Comparison of ENCODE assay signal across 11 mouse cellular contexts in genomic region chr2:161004338-161004737, GRCm38 (mm10).
A peak's percentile ranks its signal among the peaks of the same experiment; 100 is the strongest.
DNase-seq lines count a peak whose midpoint lies in the region; ATAC-seq and TF ChIP-seq lines count a peak whose summit lies in the region.
"Had no signal": no experiment of that assay in that cellular context is flagged by ENCODE, and none has a peak within 500 bp of the region (broad histone marks: within the 10 kb centered on the region; RNA-seq: fewer than 3 reads in every experiment).

No protein-coding gene starts in this region.

- H3K27me3 ChIP-seq in MEL (ENCODE audit: control insufficient read depth in 1 of 2, insufficient read depth in 2 of 2, low read length in 2 of 2): no peaks in the 10 kb centered on the region
- no peaks in the 10 kb centered on the region for H3K27me3 ChIP-seq in lung, embryonic 15.5 days
- H3K27me3 ChIP-seq in hindbrain, embryonic 16.5 days (replicated peaks; ENCODE audit: control insufficient read depth, insufficient read depth, low read length): no peaks in the 10 kb centered on the region
- H3K27me3 ChIP-seq: forebrain, embryonic 12.5 days had no signal

- peak; percentile 74 for DNase-seq in MEL (ENCODE audit: low read depth, low spot score)
- peak; percentile 4 for DNase-seq in c-Kit-positive CD71-negative TER-119-negative erythroid progenitor cells, embryonic 14.5 days (ENCODE audit: low read depth)
- peak; percentile 55 to 74 for DNase-seq in heart, postnatal 10 days
- no peak for DNase-seq in left cerebral cortex, adult 8-10 months (ENCODE audit: low spot score in 2 of 2)
- DNase-seq in Muller cell, postnatal 12 days (ENCODE audit: inconsistent ontology term): no peak
- no peak for DNase-seq in gastrocnemius, adult 2 months
- DNase-seq: kidney, adult 8-10 months had no signal

- no peak overlapping the region for H3K27ac ChIP-seq in MEL (ENCODE audit: control insufficient read depth, low read depth, low read length)
- H3K27ac ChIP-seq in lung, embryonic 15.5 days: no peak overlapping the region
- H3K27ac ChIP-seq in hindbrain, embryonic 16.5 days (ENCODE audit: low read depth, low read length): no peak overlapping the region
- no peak overlapping the region for H3K27ac ChIP-seq in gastrocnemius, adult 2 months
- H3K27ac ChIP-seq: forebrain, embryonic 12.5 days; macrophage had no signal

- no peak overlapping the region for H3K4me2 ChIP-seq in lung, embryonic 15.5 days
- no peak overlapping the region for H3K4me2 ChIP-seq in hindbrain, embryonic 16.5 days (ENCODE audit: low read length)
- H3K4me2 ChIP-seq: forebrain, embryonic 12.5 days had no signal

- no peak for TF ChIP-seq CTCF in MEL (IDR thresholded peaks at IDR 0.05 in 2 of 3, conservative IDR thresholded peaks at IDR 0.05 in 1 of 3; ENCODE audit: control insufficient read depth in 1 of 3, insufficient read depth in 1 of 3, low read depth in 2 of 3, low read length in 3 of 3, poor library complexity in 1 of 3, severe bottlenecking in 1 of 3)
- no peak for TF ChIP-seq CTCF in gastrocnemius, adult 2 months (IDR thresholded peaks at IDR 0.05)

- TF ChIP-seq EP300 in MEL (IDR thresholded peaks at IDR 0.05; ENCODE audit: low read depth in 1 of 2, low read length in 2 of 2): no peak; a peak in 1 of 4 replicates

- peak; percentile 83; the same call in 1 of the 2 replicates for ATAC-seq in lung, embryonic 15.5 days (ENCODE audit: borderline replicate concordance, extremely low read depth, low FRiP score, low TSS enrichment)
- no peak for ATAC-seq in hindbrain, embryonic 16.5 days

- no peak overlapping the region for H3K9ac ChIP-seq in MEL (ENCODE audit: control insufficient read depth, low read depth, low read length, poor library complexity, severe bottlenecking)
- H3K9ac ChIP-seq in lung, embryonic 15.5 days: no peak overlapping the region
- H3K9ac ChIP-seq in hindbrain, embryonic 16.5 days (ENCODE audit: low read depth, low read length): no peak overlapping the region
- H3K9ac ChIP-seq: forebrain, embryonic 12.5 days had no signal

- no peaks in the 10 kb centered on the region for H3K79me2 ChIP-seq in MEL (ENCODE audit: control insufficient read depth, insufficient read depth, low read length, poor library complexity)

- 68% methylated on average over 3 of the region's 3 CpGs for WGBS in lung, embryonic 15.5 days
- WGBS in hindbrain, embryonic 16.5 days: 75% methylated on average over 3 of the region's 3 CpGs

- peaks cover 2 to 6% of the 10 kb centered on the region in 2 experiments; a peak in 2 of 4 replicates for H3K4me1 ChIP-seq in MEL (ENCODE audit: control insufficient read depth in 1 of 2, insufficient read depth in 2 of 2, low read length in 2 of 2)
- H3K4me1 ChIP-seq in lung, embryonic 15.5 days: 0 out of 2 replicates have a peak, but pooled peaks cover 7% of the 10 kb centered on the region
- H3K4me1 ChIP-seq in hindbrain, embryonic 16.5 days (ENCODE audit: control insufficient read depth, insufficient read depth, low read depth, low read length): no peaks in the 10 kb centered on the region
- H3K4me1 ChIP-seq: forebrain, embryonic 12.5 days had no signal

- no peaks in the 10 kb centered on the region for H3K9me3 ChIP-seq in MEL (replicated peaks; ENCODE audit: insufficient read depth, low read length)
- no peaks in the 10 kb centered on the region for H3K9me3 ChIP-seq in lung, embryonic 15.5 days
- no peaks in the 10 kb centered on the region for H3K9me3 ChIP-seq in hindbrain, embryonic 16.5 days (ENCODE audit: control insufficient read depth, low read length)
- H3K9me3 ChIP-seq: forebrain, embryonic 12.5 days had no signal

- peaks cover 8 to 15% of the 10 kb centered on the region in 2 experiments for H3K36me3 ChIP-seq in MEL (ENCODE audit: control insufficient read depth in 1 of 2, insufficient read depth in 2 of 2, low read length in 2 of 2)
- H3K36me3 ChIP-seq in lung, embryonic 15.5 days: peaks cover 38% of the 10 kb centered on the region
- peaks cover 6% of the 10 kb centered on the region for H3K36me3 ChIP-seq in hindbrain, embryonic 16.5 days (ENCODE audit: control insufficient read depth, insufficient read depth, low read length)

- no peak for TF ChIP-seq POLR2A in MEL (IDR thresholded peaks at IDR 0.05; ENCODE audit: control insufficient read depth in 1 of 2, insufficient read depth in 1 of 2, low read depth in 1 of 2, low read length in 2 of 2, poor library complexity in 1 of 2)

- no peak for TF ChIP-seq RAD21 in MEL (IDR thresholded peaks at IDR 0.05; ENCODE audit: low read depth, low read length)

- intact Hi-C loops in heart, postnatal 10 days (cut with DNase I): loop anchor here (5.0 kb wide), 1 partner anchor 47 kb away; no protein-coding TSS in a partner anchor
- intact Hi-C loops in gastrocnemius, adult 2 months (cut with DNase I): no loop called here

- H3K4me3 ChIP-seq in MEL (ENCODE audit: control insufficient read depth in 1 of 2, insufficient read depth in 1 of 2, low read depth in 2 of 2, low read length in 2 of 2): no peak overlapping the region
- no peak overlapping the region for H3K4me3 ChIP-seq in lung, embryonic 15.5 days
- H3K4me3 ChIP-seq in hindbrain, embryonic 16.5 days (ENCODE audit: low read length): no peak overlapping the region
- H3K4me3 ChIP-seq in gastrocnemius, adult 2 months: no peak overlapping the region
- H3K4me3 ChIP-seq: forebrain, embryonic 12.5 days had no signal

TF ChIP-seq in MEL, 35 proteins besides CTCF, POLR2A, EP300 and RAD21:
- peak; percentile 67; the same call in 1 of the 2 replicates for TF ChIP-seq SIN3A (IDR thresholded peaks at IDR 0.05; ENCODE audit: low read length)
- no peak for TF ChIP-seq ZNF384 (IDR thresholded peaks at IDR 0.05; ENCODE audit: low read depth, low read length)
- TF ChIP-seq KAT2A (conservative IDR thresholded peaks at IDR 0.05; ENCODE audit: low read depth, low read length): no peak
- no peak for TF ChIP-seq ZC3H11A (IDR thresholded peaks at IDR 0.05; ENCODE audit: low read depth, low read length)
- no peak for TF ChIP-seq TBP (IDR thresholded peaks at IDR 0.05; ENCODE audit: low read depth, low read length)
- TF ChIP-seq ETS1 (IDR thresholded peaks at IDR 0.05; ENCODE audit: low read depth, low read length): no peak
- TF ChIP-seq MYB (IDR thresholded peaks at IDR 0.05; ENCODE audit: low read depth, low read length): no peak
- TF ChIP-seq MAX (IDR thresholded peaks at IDR 0.05; ENCODE audit: low read length): peak; percentile 96
- TF ChIP-seq MXI1 (IDR thresholded peaks at IDR 0.05; ENCODE audit: low read depth, low read length): peak; percentile 96
- no peak for TF ChIP-seq GABPA (IDR thresholded peaks at IDR 0.05; ENCODE audit: low read depth, low read length)
- TF ChIP-seq GATA1 (IDR thresholded peaks at IDR 0.05; ENCODE audit: low read depth, low read length): peak; percentile 37; the same call in 1 of the 2 replicates
- peak; percentile 95 for TF ChIP-seq MYC (IDR thresholded peaks at IDR 0.05; ENCODE audit: low read depth, low read length)
- TF ChIP-seq USF1 (IDR thresholded peaks at IDR 0.05; ENCODE audit: low read depth, low read length): peak; percentile 71
- no peak for TF ChIP-seq BHLHE40 (IDR thresholded peaks at IDR 0.05; ENCODE audit: borderline replicate concordance, low read depth, low read length)
- TF ChIP-seq ELF1 (IDR thresholded peaks at IDR 0.05; ENCODE audit: low read depth, low read length): no peak
- TF ChIP-seq MAZ (IDR thresholded peaks at IDR 0.05; ENCODE audit: low read depth, low read length): no peak

Comparison
In these comparisons a context has a peak if more than half of its experiments do, and no peak if none do; other contexts are left out.
1. DNase-seq: peak in MEL (single experiment), c-Kit-positive CD71-negative TER-119-negative erythroid progenitor cells, embryonic 14.5 days (single experiment) and heart, postnatal 10 days (2 of 2); none in left cerebral cortex, adult 8-10 months (0 of 2), Muller cell, postnatal 12 days (single experiment) and gastrocnemius, adult 2 months (single experiment).